Mouse (Mus musculus) neural tube, embryonic 10.5 days (tissue): ENCODE measurements around the gene Cpeb2.

Experiments used
- DNase-seq: peaks from one replicate; pipeline ENCODE4 v3.0.0-alpha.2; 2017; ENCODE audit warnings: low spot score; ENCODE audit errors: extremely low spot score

Cpeb2 gene

GRCm38 (mm10) chr5:43232480-43233315, at the start of gene Cpeb2:
Cpeb2 (plus strand) TSS chr5:43233170.
- peak; percentile 92 for DNase-seq

GRCm38 (mm10) chr5:43183556-43183955, 49.4 kb upstream of the Cpeb2 start:
- no peak for DNase-seq

- no peak for DNase-seq
Measured at GRCm38 (mm10) chr5:43184834-43185233, 48.1 kb upstream of the Cpeb2 start.

GRCm38 (mm10) chr5:43185478-43185877, 47.5 kb upstream of the Cpeb2 start:
- no peak for DNase-seq

- DNase-seq, result no peak
Measured at GRCm38 (mm10) chr5:43200686-43201085, 32.3 kb upstream of the Cpeb2 start.

- no peak for DNase-seq
Measured at GRCm38 (mm10) chr5:43206495-43207053, 26.4 kb upstream of the Cpeb2 start.

GRCm38 (mm10) chr5:43217468-43217867, 15.5 kb upstream of the Cpeb2 start:
- DNase-seq, result no peak

GRCm38 (mm10) chr5:43217987-43218846, 14.8 kb upstream of the Cpeb2 start:
- DNase-seq, result no peak

- DNase-seq, result no peak
Measured at GRCm38 (mm10) chr5:43218847-43219132, 14.2 kb upstream of the Cpeb2 start.

- DNase-seq, result no peak
Measured at GRCm38 (mm10) chr5:43223359-43223758, 9.6 kb upstream of the Cpeb2 start.

- DNase-seq, result no peak
Measured at GRCm38 (mm10) chr5:43224245-43224644, 8.7 kb upstream of the Cpeb2 start.

GRCm38 (mm10) chr5:43226160-43226559, 6.8 kb upstream of the Cpeb2 start:
- DNase-seq, result no peak

GRCm38 (mm10) chr5:43227607-43228006, 5.4 kb upstream of the Cpeb2 start:
- DNase-seq, result no peak

GRCm38 (mm10) chr5:43231061-43231460, 1.9 kb upstream of the Cpeb2 start:
- no peak for DNase-seq

GRCm38 (mm10) chr5:43232149-43232479, 856 bp upstream of the Cpeb2 start:
- no peak for DNase-seq

- peak; percentile 78 for DNase-seq
Measured at GRCm38 (mm10) chr5:43233316-43234181, 579 bp downstream of the Cpeb2 start.

- peak; percentile 69 for DNase-seq
Measured at GRCm38 (mm10) chr5:43234321-43235185, 1.6 kb downstream of the Cpeb2 start.

GRCm38 (mm10) chr5:43235186-43235785, 2.3 kb downstream of the Cpeb2 start:
- no peak for DNase-seq

- no peak for DNase-seq
Measured at GRCm38 (mm10) chr5:43235997-43236396, 3.0 kb downstream of the Cpeb2 start.

- no peak for DNase-seq
Measured at GRCm38 (mm10) chr5:43236476-43236875, 3.5 kb downstream of the Cpeb2 start.
